ENCODE assay signal across 25 mouse cellular contexts in the genomic region with DNA sequence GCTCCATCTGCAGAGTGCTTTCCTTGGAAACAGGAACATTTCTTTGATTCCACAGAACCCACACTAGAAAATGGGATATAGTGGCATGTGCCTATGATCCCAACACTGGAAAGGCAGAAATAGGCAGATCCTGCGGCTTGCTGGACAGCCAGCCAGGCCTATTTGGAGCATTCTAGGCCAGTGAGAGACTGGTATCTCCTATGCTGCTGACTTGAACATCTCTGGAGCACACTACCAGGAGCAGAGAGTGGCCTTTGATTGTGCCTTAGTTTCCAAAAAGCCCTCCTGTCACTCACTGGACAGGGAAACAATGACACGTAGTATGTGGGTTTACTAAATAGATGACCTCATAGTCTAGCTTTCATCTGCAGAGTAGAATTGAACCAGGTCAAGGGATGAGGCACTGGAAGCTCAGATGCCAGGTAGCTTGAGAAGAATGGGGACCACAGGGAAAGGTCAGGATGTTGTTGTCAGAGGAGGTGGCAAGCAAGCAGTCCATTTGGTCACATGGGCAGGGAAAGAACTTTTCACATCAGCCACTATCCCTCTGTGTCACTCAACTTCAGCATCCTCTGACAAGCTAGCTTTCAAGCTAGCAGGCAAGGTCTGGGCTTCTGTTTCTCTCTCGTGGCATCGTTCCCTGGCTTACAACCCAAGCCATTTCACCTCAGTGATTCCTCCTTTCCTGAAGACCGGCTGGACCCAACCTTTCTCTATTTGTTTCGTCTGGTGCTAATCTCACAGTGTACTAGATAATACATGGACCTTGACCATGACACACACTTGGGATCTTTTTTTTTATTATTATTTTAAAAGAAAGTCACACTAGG. TPM values are rescaled to one million over a fixed set of nuclear protein-coding genes. Genes with fewer than 3 reads are reported as not detected.
DNase-seq lines count a peak whose midpoint lies in the region; ATAC-seq and TF ChIP-seq lines count a peak whose summit lies in the region.
"Had no signal": no experiment of that assay in that cellular context is flagged by ENCODE, and none has a peak within 500 bp of the region (broad histone marks: within the 10 kb centered on the region; RNA-seq: fewer than 3 reads in every experiment).

No protein-coding gene starts in this region.

- TF ChIP-seq CTCF in hindbrain, postnatal 0 days (IDR thresholded peaks at IDR 0.05; ENCODE audit: low read depth): no peak
- no peak for TF ChIP-seq CTCF in liver, postnatal 0 days (IDR thresholded peaks at IDR 0.05; ENCODE audit: low read depth)

- peak; percentile 15 for DNase-seq in hindbrain, postnatal 0 days (ENCODE audit: low spot score)
- peak; percentile 84 to 89 for DNase-seq in cerebellum, adult 18-20 months
- peak; percentile 91 to 93 for DNase-seq in cerebellum, postnatal 10 days
- no peak for DNase-seq in liver, postnatal 0 days
- no peak for DNase-seq in embryonic facial prominence, embryonic 10.5 days (ENCODE audit: low spot score)
- no peak for DNase-seq in neural tube, embryonic 10.5 days (ENCODE audit: extremely low spot score, low spot score)
- DNase-seq: adrenal gland, adult 8-10 months; embryo, embryonic 11 days; gastrocnemius, postnatal 14 days; heart, postnatal 14 days; kidney, adult 18-20 months; kidney, postnatal 25 days; liver, embryonic 13.5 days; lung, adult 2 months; lung, postnatal 14 days; right cerebral cortex, adult 18-20 months had no signal

- 80% methylated on average over 6 of the region's 6 CpGs for WGBS in hindbrain, postnatal 0 days
- WGBS in hindbrain, embryonic 13.5 days: 86% methylated on average over 6 of the region's 6 CpGs
- WGBS in intestine, embryonic 16.5 days: 62% methylated on average over 6 of the region's 6 CpGs
- 83% methylated on average over 6 of the region's 6 CpGs for WGBS in liver, postnatal 0 days (ENCODE audit: insufficient replicate concordance)
- WGBS in embryonic facial prominence, embryonic 10.5 days: 84% methylated on average over 6 of the region's 6 CpGs

- no peak overlapping the region for H3K27ac ChIP-seq in hindbrain, postnatal 0 days
- no peak overlapping the region for H3K27ac ChIP-seq in hindbrain, embryonic 13.5 days
- no peak overlapping the region for H3K27ac ChIP-seq in intestine, embryonic 16.5 days (ENCODE audit: low read length)
- no peak overlapping the region for H3K27ac ChIP-seq in liver, postnatal 0 days (ENCODE audit: low read depth)
- no peak overlapping the region for H3K27ac ChIP-seq in embryonic facial prominence, embryonic 10.5 days (replicated peaks)
- H3K27ac ChIP-seq: embryonic facial prominence, embryonic 13.5 days; forebrain, embryonic 10.5 days; kidney, embryonic 15.5 days; liver, embryonic 13.5 days; midbrain, embryonic 15.5 days; neural tube, embryonic 12.5 days had no signal

- no peaks in the 10 kb centered on the region for H3K4me1 ChIP-seq in hindbrain, postnatal 0 days (ENCODE audit: insufficient read depth, low read length)
- no peaks in the 10 kb centered on the region for H3K4me1 ChIP-seq in hindbrain, embryonic 13.5 days (replicated peaks)
- H3K4me1 ChIP-seq in intestine, embryonic 16.5 days (ENCODE audit: control insufficient read depth, insufficient read depth, low read length): no peaks in the 10 kb centered on the region
- H3K4me1 ChIP-seq in liver, postnatal 0 days (ENCODE audit: insufficient read depth): no peaks in the 10 kb centered on the region
- no peaks in the 10 kb centered on the region for H3K4me1 ChIP-seq in embryonic facial prominence, embryonic 10.5 days
- H3K4me1 ChIP-seq: embryonic facial prominence, embryonic 13.5 days; forebrain, embryonic 10.5 days; kidney, embryonic 15.5 days; midbrain, embryonic 15.5 days; neural tube, embryonic 12.5 days had no signal

- H3K9ac ChIP-seq in hindbrain, postnatal 0 days (replicated peaks; ENCODE audit: low read length): no peak overlapping the region
- H3K9ac ChIP-seq in hindbrain, embryonic 13.5 days: no peak overlapping the region
- H3K9ac ChIP-seq in intestine, embryonic 16.5 days (ENCODE audit: low read depth, low read length): no peak overlapping the region
- H3K9ac ChIP-seq in liver, postnatal 0 days (replicated peaks): no peak overlapping the region
- H3K9ac ChIP-seq: embryonic facial prominence, embryonic 13.5 days; kidney, embryonic 15.5 days; liver, embryonic 13.5 days; midbrain, embryonic 15.5 days; neural tube, embryonic 12.5 days had no signal

- no peaks in the 10 kb centered on the region for H3K36me3 ChIP-seq in hindbrain, postnatal 0 days (ENCODE audit: insufficient read depth, low read length)
- H3K36me3 ChIP-seq in hindbrain, embryonic 13.5 days: no peaks in the 10 kb centered on the region
- no peaks in the 10 kb centered on the region for H3K36me3 ChIP-seq in intestine, embryonic 16.5 days (ENCODE audit: control insufficient read depth, insufficient read depth, low read length)
- H3K36me3 ChIP-seq in liver, postnatal 0 days (replicated peaks; ENCODE audit: insufficient read depth, low read length): no peaks in the 10 kb centered on the region
- H3K36me3 ChIP-seq in embryonic facial prominence, embryonic 10.5 days (replicated peaks): no peaks in the 10 kb centered on the region
- H3K36me3 ChIP-seq: embryonic facial prominence, embryonic 13.5 days; forebrain, embryonic 10.5 days; kidney, embryonic 15.5 days; liver, embryonic 13.5 days; midbrain, embryonic 15.5 days; neural tube, embryonic 12.5 days had no signal

- no peak overlapping the region for H3K4me2 ChIP-seq in hindbrain, postnatal 0 days (ENCODE audit: low read depth, low read length)
- no peak overlapping the region for H3K4me2 ChIP-seq in hindbrain, embryonic 13.5 days
- H3K4me2 ChIP-seq in intestine, embryonic 16.5 days (ENCODE audit: low read depth, low read length): no peak overlapping the region
- no peak overlapping the region for H3K4me2 ChIP-seq in liver, postnatal 0 days (ENCODE audit: low read depth, low read length)
- H3K4me2 ChIP-seq: embryonic facial prominence, embryonic 13.5 days; kidney, embryonic 15.5 days; liver, embryonic 13.5 days; midbrain, embryonic 15.5 days; neural tube, embryonic 12.5 days had no signal

- no peak overlapping the region for H3K4me3 ChIP-seq in hindbrain, postnatal 0 days (ENCODE audit: low read length)
- H3K4me3 ChIP-seq in hindbrain, embryonic 13.5 days: no peak overlapping the region
- H3K4me3 ChIP-seq in intestine, embryonic 16.5 days (ENCODE audit: low read length): no peak overlapping the region
- H3K4me3 ChIP-seq in liver, postnatal 0 days (ENCODE audit: low read depth, low read length): no peak overlapping the region
- H3K4me3 ChIP-seq in embryonic facial prominence, embryonic 10.5 days: no peak overlapping the region
- H3K4me3 ChIP-seq: embryonic facial prominence, embryonic 13.5 days; forebrain, embryonic 10.5 days; kidney, embryonic 15.5 days; liver, embryonic 13.5 days; midbrain, embryonic 15.5 days; neural tube, embryonic 12.5 days had no signal

- ATAC-seq in hindbrain, postnatal 0 days: no peak
- ATAC-seq in hindbrain, embryonic 13.5 days (ENCODE audit: low FRiP score): no peak
- peak; percentile 84 for ATAC-seq in intestine, embryonic 16.5 days
- no peak for ATAC-seq in liver, postnatal 0 days
- ATAC-seq: forebrain, embryonic 16.5 days; midbrain, embryonic 15.5 days had no signal

- H3K27me3 ChIP-seq in hindbrain, postnatal 0 days (ENCODE audit: insufficient read depth, low read length): no peaks in the 10 kb centered on the region
- no peaks in the 10 kb centered on the region for H3K27me3 ChIP-seq in hindbrain, embryonic 13.5 days
- no peaks in the 10 kb centered on the region for H3K27me3 ChIP-seq in intestine, embryonic 16.5 days (replicated peaks; ENCODE audit: control insufficient read depth, insufficient read depth, low read length)
- H3K27me3 ChIP-seq in liver, postnatal 0 days (ENCODE audit: insufficient read depth, low read length): no peaks in the 10 kb centered on the region
- no peaks in the 10 kb centered on the region for H3K27me3 ChIP-seq in embryonic facial prominence, embryonic 10.5 days (replicated peaks; ENCODE audit: low read depth, poor library complexity, severe bottlenecking)
- H3K27me3 ChIP-seq: CH12.LX; embryonic facial prominence, embryonic 13.5 days; kidney, embryonic 15.5 days; liver, embryonic 13.5 days; midbrain, embryonic 15.5 days; neural tube, embryonic 12.5 days had no signal

- peaks cover 3% of the 10 kb centered on the region; the same call in 1 of the 2 replicates for H3K9me3 ChIP-seq in hindbrain, postnatal 0 days (ENCODE audit: low read length)
- no peaks in the 10 kb centered on the region for H3K9me3 ChIP-seq in hindbrain, embryonic 13.5 days
- no peaks in the 10 kb centered on the region for H3K9me3 ChIP-seq in intestine, embryonic 16.5 days (ENCODE audit: control insufficient read depth, low read length)
- no peaks in the 10 kb centered on the region for H3K9me3 ChIP-seq in liver, postnatal 0 days (ENCODE audit: low read length)
- H3K9me3 ChIP-seq in embryonic facial prominence, embryonic 10.5 days: no peaks in the 10 kb centered on the region
- H3K9me3 ChIP-seq: embryonic facial prominence, embryonic 13.5 days; kidney, embryonic 15.5 days; liver, embryonic 13.5 days; midbrain, embryonic 15.5 days had no signal

- no peak for TF ChIP-seq EP300 in liver, postnatal 0 days (IDR thresholded peaks at IDR 0.05; ENCODE audit: low read depth)

RNA-seq across cellular contexts. Expression of gene Fam107b, which starts 20.0 kb away (rescaled TPM):
- total RNA-seq in hindbrain, postnatal 0 days (2014; rRNA removed): 34.0 and 41.3 TPM in 2 replicates
- 21.0 and 23.6 TPM in 2 replicates for polyA plus RNA-seq in hindbrain, postnatal 0 days (2015; fragmentation: Nextera tagmentation; extraction: Ambion mirVana)
- polyA plus RNA-seq in hindbrain, embryonic 13.5 days (2015; fragmentation: Nextera tagmentation; extraction: Ambion mirVana): 36.2 and 37.5 TPM in 2 replicates
- 36.8 and 39.5 TPM in 2 replicates for polyA plus RNA-seq in intestine, embryonic 16.5 days (2015; fragmentation: Nextera tagmentation; extraction: Ambion mirVana)
- 20.5 and 23.1 TPM in 2 replicates for polyA plus RNA-seq in liver, postnatal 0 days (2015; fragmentation: Nextera tagmentation; extraction: Ambion mirVana)
- 53.8 and 60.4 TPM in 2 replicates for polyA plus RNA-seq in embryonic facial prominence, embryonic 10.5 days (2016; fragmentation: Nextera tagmentation; extraction: Ambion mirVana)

Comparison
In these comparisons a context has a peak if more than half of its experiments do, and no peak if none do; other contexts are left out.
1. DNase-seq: peak in hindbrain, postnatal 0 days (single experiment), cerebellum, adult 18-20 months (2 of 2) and cerebellum, postnatal 10 days (2 of 2); none in liver, postnatal 0 days (single experiment), embryonic facial prominence, embryonic 10.5 days (single experiment) and neural tube, embryonic 10.5 days (single experiment).